Mouse (Mus musculus): ENCODE results near the gene Nsg1. TPM values are rescaled to one million over a fixed set of nuclear protein-coding genes. Genes with fewer than 3 reads are reported as not detected.

Nsg1 gene
- polyA plus RNA-seq (2015; fragmentation: Nextera tagmentation; extraction: Ambion mirVana) = 139 and 217 TPM in 2 replicates

DNA sequence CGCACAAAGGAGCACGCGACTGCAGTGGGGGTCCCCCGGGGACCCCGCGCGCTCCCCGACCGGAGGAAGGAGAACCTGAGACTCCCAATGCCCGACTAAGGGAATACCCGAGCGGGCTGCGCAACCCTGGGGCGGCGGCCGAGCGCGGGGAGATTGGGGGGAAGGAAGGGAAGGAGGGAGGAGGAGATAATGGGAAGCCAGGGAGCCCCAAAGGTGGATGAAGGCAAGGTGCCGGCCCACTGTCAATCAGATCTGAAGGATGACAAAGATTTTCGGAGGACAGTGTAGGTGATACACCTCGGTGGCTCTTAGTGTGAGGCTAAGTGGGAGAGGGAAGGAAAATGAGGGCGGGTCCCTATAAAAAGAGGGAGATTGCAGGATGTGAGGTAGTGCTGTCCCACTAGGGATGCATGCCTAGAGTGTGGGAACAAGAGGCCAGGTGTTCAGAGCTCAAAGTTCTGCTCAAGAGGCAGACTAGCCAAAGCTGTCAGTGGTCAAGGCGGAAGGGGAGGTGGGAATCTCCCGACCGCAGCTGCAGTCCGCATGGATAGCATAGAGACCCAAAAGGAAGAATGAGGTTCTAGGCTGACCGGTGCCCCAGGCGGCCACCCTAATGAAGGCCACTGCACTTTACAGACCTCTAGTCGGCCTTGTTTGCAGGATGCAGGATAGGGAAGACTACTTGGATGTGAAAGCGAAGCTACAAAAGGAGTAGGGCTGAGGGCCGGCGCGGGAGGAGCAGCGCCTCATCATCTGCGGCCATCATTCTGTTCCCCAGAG lies at the start of gene Nsg1:
Gene Nsg1, minus strand, starts transcription at position 274 of the 780 bp plus-strand sequence.

Other genes with a start within 250 kb of the Nsg1 start
- 24.3 and 32.3 TPM in 2 replicates for gene Stx18, start 121.2 kb downstream of the Nsg1 start, polyA plus RNA-seq (2015; fragmentation: Nextera tagmentation; extraction: Ambion mirVana)
- gene Zbtb49, start 60.5 kb upstream of the Nsg1 start, polyA plus RNA-seq (2015; fragmentation: Nextera tagmentation; extraction: Ambion mirVana) = 5.2 and 6.7 TPM in 2 replicates
- 42.7 and 45.4 TPM in 2 replicates for gene Lyar, start 60.6 kb upstream of the Nsg1 start, polyA plus RNA-seq (2015; fragmentation: Nextera tagmentation; extraction: Ambion mirVana)
- 139 and 142 TPM in 2 replicates for gene Tmem128, start 100.3 kb upstream of the Nsg1 start, polyA plus RNA-seq (2015; fragmentation: Nextera tagmentation; extraction: Ambion mirVana)
- not detected in 2 replicates for gene Otop1, start 116.1 kb upstream of the Nsg1 start, polyA plus RNA-seq (2015; fragmentation: Nextera tagmentation; extraction: Ambion mirVana)
- not detected in 2 replicates for gene Drd5, start 159.5 kb upstream of the Nsg1 start, polyA plus RNA-seq (2015; fragmentation: Nextera tagmentation; extraction: Ambion mirVana)